Mouse (Mus musculus): ENCODE results near the gene Ajm1. TPM values are rescaled to one million over a fixed set of nuclear protein-coding genes. Genes with fewer than 3 reads are reported as not detected.

Gene Ajm1
- polyA plus RNA-seq, 1 experiment from 2014 or later = 1.5 TPM

GRCm38 (mm10) chr2:25602526-25602925 is 21.0 kb upstream of the Ajm1 start:
- Histone ChIP-seq H3K4me2 (no peak overlapping the region), H3K36me3 (replicated peaks) (peaks cover 56% of the 10 kb centered on the region), H3K9ac (no peak overlapping the region), H3K4me1 (peaks cover 16% of the 10 kb centered on the region), H3K4me3 (replicated peaks) (no peak overlapping the region), H3K27ac (no peak overlapping the region), H3K9me3 (no peaks in the 10 kb centered on the region), H3K27me3 (no peaks in the 10 kb centered on the region)
- 97% methylated on average over 5 of the region's 5 CpGs for WGBS
- no peak for ATAC-seq (ENCODE audit: low FRiP score)

- no peaks in the 10 kb centered on the region for H3K27me3 ChIP-seq
- no peaks in the 10 kb centered on the region for H3K9me3 ChIP-seq
- 91% methylated on average over 2 of the region's 2 CpGs for whole genome bisulfite sequencing
- H3K27ac ChIP-seq = no peak overlapping the region
- H3K36me3 ChIP-seq (replicated peaks) = peaks cover 81% of the 10 kb centered on the region
- no peak overlapping the region for H3K4me2 ChIP-seq
- H3K4me3 ChIP-seq (replicated peaks) = no peak overlapping the region
- no peak overlapping the region for H3K9ac ChIP-seq
- H3K4me1 ChIP-seq = no peaks in the 10 kb centered on the region
- ATAC-seq (ENCODE audit: low FRiP score) = no peak
These were observed 18.5 kb upstream of the Ajm1 start for GRCm38 (mm10) chr2:25600037-25600436.

- no peaks in the 10 kb centered on the region for H3K9me3 ChIP-seq
- no peak overlapping the region for H3K4me3 ChIP-seq (replicated peaks)
- WGBS = 97% methylated on average over 1 of the region's 1 CpGs
- H3K27ac ChIP-seq = no peak overlapping the region
- no peaks in the 10 kb centered on the region for H3K4me1 ChIP-seq
- no peak overlapping the region for H3K4me2 ChIP-seq
- H3K27me3 ChIP-seq = no peaks in the 10 kb centered on the region
- H3K36me3 ChIP-seq (replicated peaks) = peaks cover 89% of the 10 kb centered on the region
- no peak overlapping the region for H3K9ac ChIP-seq
- ATAC-seq (ENCODE audit: low FRiP score) = no peak
These were observed 17.2 kb upstream of the Ajm1 start for GRCm38 (mm10) chr2:25598749-25599148.

- Histone ChIP-seq H3K9me3 (no peaks in the 10 kb centered on the region), H3K4me2 (no peak overlapping the region), H3K4me3 (replicated peaks) (no peak overlapping the region), H3K27me3 (no peaks in the 10 kb centered on the region), H3K4me1 (no peaks in the 10 kb centered on the region), H3K9ac (no peak overlapping the region), H3K27ac (no peak overlapping the region), H3K36me3 (replicated peaks) (peaks cover 95% of the 10 kb centered on the region)
- ATAC-seq (ENCODE audit: low FRiP score) = no peak
- WGBS = 97% methylated on average over 5 of the region's 5 CpGs
These were observed 15.4 kb upstream of the Ajm1 start for GRCm38 (mm10) chr2:25596765-25597510.

GRCm38 (mm10) chr2:25591863-25592262 is 10.3 kb upstream of the Ajm1 start:
- Histone ChIP-seq H3K36me3 (replicated peaks) (peaks cover 86% of the 10 kb centered on the region), H3K4me3 (replicated peaks) (no peak overlapping the region)
- 86% methylated on average over 2 of the region's 2 CpGs for WGBS

GRCm38 (mm10) chr2:25588227-25588907 is 6.8 kb upstream of the Ajm1 start:
- H3K36me3 ChIP-seq (replicated peaks) = peaks cover 89% of the 10 kb centered on the region

More at GRCm38 (mm10) chr2:25591863-25592262, 10.3 kb upstream of the Ajm1 start:
- H3K4me1 ChIP-seq = no peaks in the 10 kb centered on the region
- no peak for ATAC-seq (ENCODE audit: low FRiP score)
- no peaks in the 10 kb centered on the region for H3K9me3 ChIP-seq
- H3K27me3 ChIP-seq = no peaks in the 10 kb centered on the region
- no peak overlapping the region for H3K9ac ChIP-seq
- H3K4me2 ChIP-seq = no peak overlapping the region
- no peak overlapping the region for H3K27ac ChIP-seq

GRCm38 (mm10) chr2:25587290-25587689 is 5.7 kb upstream of the Ajm1 start:
- Histone ChIP-seq H3K4me3 (replicated peaks) (no peak overlapping the region), H3K36me3 (replicated peaks) (peaks cover 86% of the 10 kb centered on the region), H3K4me2 (no peak overlapping the region), H3K27me3 (no peaks in the 10 kb centered on the region), H3K9ac (no peak overlapping the region), H3K27ac (no peak overlapping the region), H3K4me1 (peaks cover 8% of the 10 kb centered on the region), H3K9me3 (no peaks in the 10 kb centered on the region)
- no peak for ATAC-seq (ENCODE audit: low FRiP score)
- WGBS = 93% methylated on average over 8 of the region's 8 CpGs

More at GRCm38 (mm10) chr2:25588227-25588907, 6.8 kb upstream of the Ajm1 start:
- 96% methylated on average over 8 of the region's 8 CpGs for WGBS
- H3K4me3 ChIP-seq (replicated peaks) = no peak overlapping the region
- H3K4me2 ChIP-seq = no peak overlapping the region
- no peaks in the 10 kb centered on the region for H3K9me3 ChIP-seq
- no peak for ATAC-seq (ENCODE audit: low FRiP score)
- H3K9ac ChIP-seq = no peak overlapping the region
- H3K27me3 ChIP-seq = no peaks in the 10 kb centered on the region
- no peaks in the 10 kb centered on the region for H3K4me1 ChIP-seq
- H3K27ac ChIP-seq = no peak overlapping the region

- ATAC-seq (ENCODE audit: low FRiP score) = no peak
- H3K4me1 ChIP-seq = peaks cover 20% of the 10 kb centered on the region
- 86% methylated on average over 3 of the region's 3 CpGs for WGBS
- H3K27me3 ChIP-seq = peaks cover 9% of the 10 kb centered on the region
- no peak overlapping the region for H3K9ac ChIP-seq
- peaks cover 69% of the 10 kb centered on the region for H3K36me3 ChIP-seq (replicated peaks)
- H3K27ac ChIP-seq = no peak overlapping the region
- no peak overlapping the region for H3K4me2 ChIP-seq
- no peak overlapping the region for H3K4me3 ChIP-seq (replicated peaks)
- no peaks in the 10 kb centered on the region for H3K9me3 ChIP-seq
These were observed 4.0 kb upstream of the Ajm1 start for GRCm38 (mm10) chr2:25585601-25586000.

- peaks cover 62% of the 10 kb centered on the region for H3K36me3 ChIP-seq (replicated peaks)
- H3K4me2 ChIP-seq = no peak overlapping the region
- no peak overlapping the region for H3K9ac ChIP-seq
- no peaks in the 10 kb centered on the region for H3K9me3 ChIP-seq
- no peak for ATAC-seq (ENCODE audit: low FRiP score)
- WGBS = 71% methylated on average over 4 of the region's 4 CpGs
- peaks cover 16% of the 10 kb centered on the region for H3K27me3 ChIP-seq
- H3K4me3 ChIP-seq (replicated peaks) = no peak overlapping the region
- H3K27ac ChIP-seq = no peak overlapping the region
- H3K4me1 ChIP-seq = peaks cover 22% of the 10 kb centered on the region
These were observed 3.3 kb upstream of the Ajm1 start for GRCm38 (mm10) chr2:25584856-25585255.

GRCm38 (mm10) chr2:25584152-25584551 is 2.6 kb upstream of the Ajm1 start:
- Histone ChIP-seq H3K4me3 (replicated peaks) (no peak overlapping the region), H3K27ac (no peak overlapping the region), H3K9ac (no peak overlapping the region), H3K4me1 (peaks cover 29% of the 10 kb centered on the region), H3K9me3 (no peaks in the 10 kb centered on the region), H3K27me3 (peaks cover 23% of the 10 kb centered on the region), H3K36me3 (replicated peaks) (peaks cover 60% of the 10 kb centered on the region), H3K4me2 (no peak overlapping the region)
- WGBS = 99% methylated on average over 3 of the region's 3 CpGs
- ATAC-seq (ENCODE audit: low FRiP score) = no peak

GRCm38 (mm10) chr2:25583571-25583970 is 2.0 kb upstream of the Ajm1 start:
- Histone ChIP-seq H3K36me3 (replicated peaks) (peaks cover 58% of the 10 kb centered on the region), H3K27me3 (peaks cover 29% of the 10 kb centered on the region), H3K4me3 (replicated peaks) (no peak overlapping the region), H3K4me1 (peaks cover 32% of the 10 kb centered on the region), H3K4me2 (no peak overlapping the region), H3K27ac (no peak overlapping the region), H3K9ac (no peak overlapping the region), H3K9me3 (no peaks in the 10 kb centered on the region)
- 76% methylated on average over 4 of the region's 4 CpGs for WGBS
- no peak for ATAC-seq (ENCODE audit: low FRiP score)

GRCm38 (mm10) chr2:25583120-25583481 is 1.5 kb upstream of the Ajm1 start:
- Histone ChIP-seq H3K9ac (no peak overlapping the region), H3K4me3 (replicated peaks) (no peak overlapping the region), H3K27ac (no peak overlapping the region), H3K4me1 (peaks cover 37% of the 10 kb centered on the region), H3K36me3 (replicated peaks) (peaks cover 53% of the 10 kb centered on the region), H3K4me2 (no peak overlapping the region), H3K9me3 (no peaks in the 10 kb centered on the region), H3K27me3 (peaks cover 34% of the 10 kb centered on the region)
- no peak for ATAC-seq (ENCODE audit: low FRiP score)
- WGBS = 88% methylated on average over 6 of the region's 6 CpGs

Measured in forebrain, embryonic 12.5 days (tissue).